Mouse (Mus musculus): ENCODE measurements at regions not wholly inside any gene's neighbourhood (a gene's known extent, or its start where the extent isn't known, plus 50 kb on each side); places are given as distances from the start of the nearest gene placed in this dataset.

DNA sequence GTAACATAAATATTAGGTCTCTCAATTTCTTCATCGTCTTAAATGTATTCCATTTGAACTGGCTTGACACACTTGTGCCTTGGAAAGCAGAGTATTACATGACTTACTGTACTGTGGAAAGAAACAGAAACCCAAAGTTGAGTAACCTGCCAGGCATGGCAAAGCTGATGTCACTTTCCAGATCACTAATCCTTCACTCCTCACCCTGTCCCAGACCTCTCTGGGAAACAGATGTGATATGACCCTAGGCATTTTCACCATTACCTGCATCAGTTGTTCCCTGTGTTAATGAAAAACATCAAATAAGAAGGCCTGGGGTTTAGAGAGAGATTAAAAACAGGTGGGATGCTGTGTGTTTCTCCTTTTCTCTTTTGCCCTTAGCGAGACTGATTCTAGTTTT, 161.4 kb upstream of the Gm10192 start:
- WGBS, result 34% methylated on average over 2 of the region's 2 CpGs
- no peaks in the 10 kb centered on the region for H3K9me3 ChIP-seq (replicated peaks; ENCODE audit: low read length)
- H3K4me3 ChIP-seq (replicated peaks; ENCODE audit: low read depth, low read length), result no peak overlapping the region
- no peaks in the 10 kb centered on the region for H3K27me3 ChIP-seq (ENCODE audit: insufficient read depth, low read length)
- H3K36me3 ChIP-seq (ENCODE audit: insufficient read depth, low read length), result no peaks in the 10 kb centered on the region
- no peak overlapping the region for H3K9ac ChIP-seq (ENCODE audit: low read depth, low read length)
- H3K4me2 ChIP-seq (ENCODE audit: low read length), result no peak overlapping the region
- TF ChIP-seq CTCF (IDR thresholded peaks at IDR 0.05; ENCODE audit: low read depth), result no peak
- no peaks in the 10 kb centered on the region for H3K4me1 ChIP-seq (replicated peaks; ENCODE audit: insufficient read depth, low read length)
- peak; percentile 10 for DNase-seq (ENCODE audit: low spot score)
- no peak for ATAC-seq (replicated peaks; ENCODE audit: low FRiP score, low read depth)
- no peak overlapping the region for H3K27ac ChIP-seq

DNA sequence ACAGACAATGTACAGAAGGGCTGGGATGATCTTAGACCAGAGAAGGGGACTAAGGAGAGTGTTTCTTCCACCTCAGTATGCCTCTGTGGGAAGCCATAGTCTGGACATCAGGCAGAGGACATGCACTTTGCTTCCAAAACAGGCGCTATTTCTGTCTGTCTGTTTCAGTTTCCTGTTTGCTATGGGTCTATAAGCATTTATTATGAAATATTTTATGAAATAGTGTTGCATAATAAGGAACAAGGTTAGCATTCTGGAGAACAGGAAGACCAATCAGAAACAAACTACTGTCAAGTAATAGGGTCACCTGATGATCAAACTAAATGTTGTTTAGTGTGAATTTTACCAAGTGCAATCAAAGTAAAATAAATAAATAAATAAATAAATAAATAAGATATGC, 160.4 kb upstream of the Gm10192 start:
- Histone ChIP-seq H3K27me3 (ENCODE audit: insufficient read depth, low read length) (no peaks in the 10 kb centered on the region), H3K4me3 (replicated peaks; ENCODE audit: low read depth, low read length) (no peak overlapping the region), H3K9me3 (replicated peaks; ENCODE audit: low read length) (no peaks in the 10 kb centered on the region), H3K4me2 (ENCODE audit: low read length) (no peak overlapping the region), H3K36me3 (ENCODE audit: insufficient read depth, low read length) (no peaks in the 10 kb centered on the region), H3K9ac (ENCODE audit: low read depth, low read length) (no peak overlapping the region), H3K27ac (no peak overlapping the region), H3K4me1 (replicated peaks; ENCODE audit: insufficient read depth, low read length) (no peaks in the 10 kb centered on the region)
- ATAC-seq (replicated peaks; ENCODE audit: low FRiP score, low read depth) (no peak), DNase-seq (ENCODE audit: low spot score) (no peak)
- WGBS, result 89% methylated on average over 1 of the region's 1 CpGs
- no peak for TF ChIP-seq CTCF (IDR thresholded peaks at IDR 0.05; ENCODE audit: low read depth)
